Mouse (Mus musculus): ENCODE measurements around the gene Slc9a4.
"Not testable (repeated sequence)": the region's sequence is repeated elsewhere in the genome, so short reads cannot be mapped to it uniquely, and the experiment has no call there.

The Slc9a4 gene

GRCm38 (mm10) chr1:40579784-40580183, at the start of gene Slc9a4:
Slc9a4 (plus strand) TSS chr1:40580081.
- DNase-seq (ENCODE audit: low spot score in 2 of 2), result no peak

GRCm38 (mm10) chr1:40537577-40537976, 42.3 kb upstream of the Slc9a4 start:
- no peak for DNase-seq (ENCODE audit: low spot score in 2 of 2)

GRCm38 (mm10) chr1:40544650-40545049, 35.2 kb upstream of the Slc9a4 start:
- peak; percentile 38 to 77 for DNase-seq (ENCODE audit: low spot score in 2 of 2)

GRCm38 (mm10) chr1:40546645-40547044, 33.2 kb upstream of the Slc9a4 start:
- no peak for DNase-seq (ENCODE audit: low spot score in 2 of 2)

GRCm38 (mm10) chr1:40547064-40547572, 32.8 kb upstream of the Slc9a4 start:
- DNase-seq (ENCODE audit: low spot score in 2 of 2), result no peak

GRCm38 (mm10) chr1:40547762-40548161, 32.1 kb upstream of the Slc9a4 start:
- DNase-seq (ENCODE audit: low spot score in 2 of 2), result no peak

- no peak for DNase-seq (ENCODE audit: low spot score in 2 of 2)
Measured at GRCm38 (mm10) chr1:40569374-40569773, 10.5 kb upstream of the Slc9a4 start.

GRCm38 (mm10) chr1:40580269-40580668, 388 bp downstream of the Slc9a4 start:
- no peak for DNase-seq (ENCODE audit: low spot score in 2 of 2)

GRCm38 (mm10) chr1:40586776-40587175, 6.9 kb downstream of the Slc9a4 start:
- no peak for DNase-seq (ENCODE audit: low spot score in 2 of 2)

GRCm38 (mm10) chr1:40590931-40591330, 11.1 kb downstream of the Slc9a4 start:
- no peak for DNase-seq (ENCODE audit: low spot score in 2 of 2)

- no peak for DNase-seq (ENCODE audit: low spot score in 2 of 2)
Measured at GRCm38 (mm10) chr1:40597822-40598221, 17.9 kb downstream of the Slc9a4 start.

- DNase-seq (ENCODE audit: low spot score in 2 of 2), result not testable (repeated sequence)
Measured at GRCm38 (mm10) chr1:40599661-40600060, 19.8 kb downstream of the Slc9a4 start.

GRCm38 (mm10) chr1:40600394-40601327, 20.8 kb downstream of the Slc9a4 start:
- DNase-seq (ENCODE audit: low spot score in 2 of 2), result no peak

GRCm38 (mm10) chr1:40601461-40601860, 21.6 kb downstream of the Slc9a4 start:
- no peak for DNase-seq (ENCODE audit: low spot score in 2 of 2)

GRCm38 (mm10) chr1:40613219-40613618, 33.3 kb downstream of the Slc9a4 start:
- DNase-seq (ENCODE audit: low spot score in 2 of 2), result no peak

- no peak for DNase-seq (ENCODE audit: low spot score in 2 of 2)
Measured at GRCm38 (mm10) chr1:40619093-40619492, 39.2 kb downstream of the Slc9a4 start.

- no peak for DNase-seq (ENCODE audit: low spot score in 2 of 2)
Measured at GRCm38 (mm10) chr1:40619871-40620270, 40.0 kb downstream of the Slc9a4 start.

- no peak for DNase-seq (ENCODE audit: low spot score in 2 of 2)
Measured at GRCm38 (mm10) chr1:40624954-40625353, 45.1 kb downstream of the Slc9a4 start.

GRCm38 (mm10) chr1:40626954-40627353, 47.1 kb downstream of the Slc9a4 start:
- DNase-seq (ENCODE audit: low spot score in 2 of 2), result no peak

GRCm38 (mm10) chr1:40628443-40628842, 48.6 kb downstream of the Slc9a4 start:
- DNase-seq (ENCODE audit: low spot score in 2 of 2), result no peak

- DNase-seq (ENCODE audit: low spot score in 2 of 2), result no peak
Measured at GRCm38 (mm10) chr1:40632407-40633062, 52.7 kb downstream of the Slc9a4 start.

- DNase-seq (ENCODE audit: low spot score in 2 of 2), result no peak
Measured at GRCm38 (mm10) chr1:40634608-40635007, 54.7 kb downstream of the Slc9a4 start.

GRCm38 (mm10) chr1:40648234-40648633, 68.4 kb downstream of the Slc9a4 start:
- no peak for DNase-seq (ENCODE audit: low spot score in 2 of 2)

All from spleen, postnatal 4 days (tissue).